Mouse (Mus musculus) A20 (cell line): ENCODE data around the gene Pdss2.
"Not testable (repeated sequence)": the region's sequence is repeated elsewhere in the genome, so short reads cannot be mapped to it uniquely, and the experiment has no call there.

ENCODE experiments used
- DNase-seq: peaks from one replicate; pipeline ENCODE4 v3.0.0-alpha.2; 2011; ENCODE audit warnings: low read depth, low spot score

Gene Pdss2

DNA sequence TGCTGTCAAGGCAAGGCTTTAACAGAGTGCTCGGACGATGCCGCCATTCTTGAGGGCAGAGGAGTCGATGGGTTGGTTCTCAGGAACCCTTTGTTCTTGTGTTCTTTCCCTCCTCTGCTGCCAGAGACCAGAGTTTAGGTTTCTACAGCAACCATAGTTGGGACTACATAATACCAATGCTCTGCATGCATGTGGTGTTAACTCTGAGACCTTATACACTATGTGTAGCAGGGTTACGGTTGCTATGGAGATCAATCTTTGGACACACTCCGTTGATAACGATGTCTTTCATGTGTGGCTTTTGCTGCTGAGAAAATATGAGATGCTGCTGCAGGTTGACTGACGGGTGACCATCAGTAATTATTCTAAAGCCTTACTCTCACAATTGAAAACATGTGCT is 20.9 kb downstream of the Pdss2 start:
- DNase-seq = no peak

DNA sequence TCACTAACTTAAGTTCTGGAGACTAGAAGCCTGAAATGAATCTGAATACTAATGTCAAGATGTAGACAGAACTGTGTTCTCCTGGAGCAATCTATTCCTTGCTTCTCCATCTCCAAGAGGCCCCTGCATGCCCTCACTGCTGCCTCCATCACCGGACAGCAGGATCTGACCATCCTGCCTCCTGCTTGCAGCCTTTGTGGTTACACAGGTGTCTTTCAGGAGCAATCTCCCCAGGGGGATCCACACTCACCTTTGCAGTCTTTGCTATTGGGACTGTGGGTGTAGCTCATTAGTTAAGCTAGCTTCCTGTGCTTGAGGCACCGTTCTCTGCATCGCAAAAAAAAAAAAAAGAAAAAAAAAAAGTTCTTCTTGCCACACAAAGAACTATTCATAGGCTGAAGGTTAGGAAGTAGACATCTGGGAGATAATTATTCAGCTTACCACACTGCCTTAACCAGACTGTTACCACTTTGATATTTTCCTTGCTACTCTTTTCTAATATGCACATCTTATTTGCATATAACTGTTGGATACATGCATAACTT is 23.0 kb downstream of the Pdss2 start:
- DNase-seq = no peak

DNA sequence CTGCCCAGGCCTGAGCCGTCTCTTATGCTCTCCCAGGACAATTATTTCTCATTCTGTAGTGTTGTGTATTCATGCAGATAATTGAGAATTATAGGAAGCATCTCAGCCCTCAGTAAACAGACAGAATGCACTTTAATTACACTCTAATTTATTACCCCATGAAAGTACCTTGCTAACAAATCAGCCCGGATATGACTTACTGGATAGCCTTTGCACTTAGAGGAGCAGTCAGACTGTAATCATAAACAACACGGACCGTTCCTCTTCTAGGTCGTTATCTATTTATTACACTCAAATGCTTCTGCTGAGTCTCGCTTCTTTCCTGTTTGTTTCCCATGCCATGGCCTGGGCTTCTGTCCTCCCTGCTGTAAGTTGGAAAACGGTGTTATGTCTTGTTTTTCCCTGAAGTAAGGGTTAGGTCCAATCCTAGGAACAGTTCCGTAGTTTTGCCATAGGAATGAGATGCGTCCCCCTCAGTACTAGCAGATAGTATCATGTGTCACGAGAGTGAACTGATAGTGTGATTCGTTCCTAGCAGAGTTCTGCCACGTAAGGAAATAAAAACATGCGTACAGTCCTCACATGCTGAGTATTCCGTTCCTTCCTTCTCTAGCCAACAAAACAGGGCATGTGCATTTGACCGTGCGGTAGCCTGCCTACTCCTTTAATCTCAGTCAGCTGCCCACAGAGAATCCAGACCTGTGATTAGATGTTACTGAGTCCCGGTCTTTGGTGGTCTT is 24.3 kb downstream of the Pdss2 start:
- DNase-seq = no peak

DNA sequence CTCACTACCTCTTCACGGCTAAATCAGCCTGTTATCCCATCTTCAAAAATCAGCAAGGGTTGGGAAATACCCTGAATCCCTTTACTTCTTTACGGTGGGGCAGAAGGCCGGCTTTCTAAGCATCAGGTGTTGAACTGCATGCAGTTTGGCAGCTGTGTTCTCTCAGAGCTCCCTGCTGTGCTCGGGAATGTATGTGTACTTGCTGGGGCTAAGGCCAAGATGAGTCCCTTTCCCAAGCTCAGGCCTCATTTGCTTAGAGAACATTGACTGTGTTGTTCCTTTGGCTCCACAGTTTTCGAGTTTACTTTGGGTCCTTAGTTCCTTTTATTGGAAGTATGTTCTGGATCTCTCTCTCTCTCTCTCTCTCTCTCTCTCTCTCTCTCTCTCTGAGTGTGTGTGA is 26.7 kb downstream of the Pdss2 start:
- DNase-seq = no peak

DNA sequence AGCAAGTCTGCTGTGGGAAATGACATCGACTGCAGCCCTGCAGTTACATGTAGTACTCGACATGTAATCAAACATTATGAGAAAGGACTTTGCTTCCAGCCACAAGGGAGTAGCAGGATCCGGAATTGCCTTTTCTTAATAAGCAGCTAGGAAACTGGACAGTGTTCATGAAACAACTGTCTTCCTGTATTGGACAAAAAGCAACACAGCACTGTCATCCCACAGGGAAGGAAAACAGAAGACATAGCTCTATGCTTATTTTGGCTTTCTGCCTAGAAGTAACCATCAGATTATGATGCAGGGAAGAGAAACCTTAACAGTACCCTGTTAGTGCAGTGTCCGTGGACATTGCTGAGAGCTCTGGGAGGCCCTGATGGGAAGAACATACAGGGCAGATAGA is 31.0 kb downstream of the Pdss2 start:
- no peak for DNase-seq

DNA sequence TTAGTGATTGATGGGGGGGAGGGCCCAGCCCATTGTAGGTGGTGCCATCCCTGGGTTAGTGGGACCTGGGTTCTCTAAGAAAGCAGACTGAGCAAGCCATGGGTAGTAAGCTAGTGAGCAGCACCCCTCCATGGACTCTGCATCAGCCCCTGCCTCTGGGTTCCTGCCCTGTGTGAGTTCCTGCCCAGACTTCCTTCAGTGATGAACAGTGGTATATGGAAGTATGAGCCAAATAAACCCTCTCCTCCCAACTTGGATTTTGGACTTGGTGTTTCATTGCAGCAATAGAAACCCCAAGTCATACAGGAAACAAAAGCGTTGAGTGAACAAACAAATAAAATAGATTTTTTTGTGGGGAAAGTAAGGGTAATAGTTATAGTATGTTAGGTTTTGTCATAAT is 35.7 kb downstream of the Pdss2 start:
- not testable (repeated sequence) for DNase-seq

DNA sequence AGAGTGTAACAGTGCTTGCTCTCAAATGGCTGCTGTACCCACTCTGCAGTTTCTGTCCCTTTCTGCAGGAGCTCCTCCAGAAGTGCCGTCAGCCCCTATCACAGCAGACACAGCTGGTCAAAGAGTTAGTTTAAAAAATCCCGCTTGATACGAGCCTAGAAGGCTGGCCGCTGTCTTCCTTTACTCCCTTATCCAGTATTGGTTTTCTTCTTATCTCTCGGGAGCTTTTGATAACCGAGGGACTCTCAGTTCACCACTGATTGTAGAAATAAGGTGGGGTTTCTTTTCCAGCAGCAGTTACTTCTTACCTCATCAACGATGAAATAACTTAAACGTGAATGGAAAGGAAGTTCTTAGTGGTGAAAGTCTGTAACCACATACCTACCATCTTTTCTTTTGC is 36.2 kb downstream of the Pdss2 start:
- DNase-seq = not testable (repeated sequence)

DNA sequence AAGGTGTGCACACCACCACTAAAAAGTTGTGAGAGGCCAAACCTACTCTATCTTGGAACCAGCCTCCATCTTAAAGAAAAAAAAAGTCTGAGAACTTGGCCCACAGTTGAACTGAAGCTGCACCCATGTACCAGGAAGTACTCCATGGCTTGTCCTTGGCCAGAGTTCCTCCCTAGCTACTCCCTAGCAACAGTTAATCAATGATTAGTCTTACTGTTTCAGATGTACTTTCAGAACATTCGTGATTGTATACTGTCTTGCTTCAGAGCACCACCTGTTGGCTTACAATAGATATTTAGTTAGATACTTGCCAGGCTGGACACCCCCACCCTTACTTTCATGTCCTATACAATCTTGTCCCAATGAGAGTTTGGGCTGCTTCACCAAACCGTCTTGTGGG is 50.0 kb downstream of the Pdss2 start:
- no peak for DNase-seq

DNA sequence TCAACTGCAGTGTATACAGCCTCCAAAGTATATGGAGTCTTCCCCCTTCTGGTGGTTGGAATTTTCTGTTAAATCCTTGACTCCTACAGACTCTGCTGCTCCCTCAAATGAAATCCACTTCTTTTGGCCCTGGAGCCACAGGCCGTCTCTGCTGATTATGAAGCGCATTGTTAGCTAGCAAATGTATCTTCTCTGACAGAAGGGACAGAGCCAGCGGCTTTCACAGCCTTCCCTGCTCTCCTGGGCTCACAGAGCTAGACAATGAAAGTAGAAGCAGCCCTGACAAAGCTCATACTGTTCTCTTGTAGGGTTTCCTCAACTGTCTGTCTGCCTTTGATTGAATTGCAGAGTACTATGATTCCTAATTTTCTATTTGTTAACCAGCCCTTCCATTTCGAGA is 51.1 kb downstream of the Pdss2 start:
- no peak for DNase-seq

DNA sequence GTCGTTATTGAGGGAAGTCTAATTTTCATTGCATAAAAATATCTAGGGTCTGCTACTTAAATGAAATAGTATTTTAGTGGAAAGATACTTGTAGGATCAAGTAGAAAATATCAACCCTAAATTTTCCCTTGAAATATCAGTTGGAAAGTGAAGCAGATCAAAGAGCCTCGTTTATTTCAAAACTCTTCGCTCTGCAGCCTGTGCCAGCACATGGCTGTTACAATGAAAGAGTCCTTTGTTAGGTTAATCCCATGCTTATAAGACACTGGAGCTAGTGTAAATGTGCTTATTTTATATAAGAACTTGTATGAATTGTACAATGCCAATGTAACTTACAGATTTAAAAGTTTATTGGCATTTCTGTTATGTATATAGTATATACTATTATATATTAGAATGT is 51.8 kb downstream of the Pdss2 start:
- no peak for DNase-seq

DNA sequence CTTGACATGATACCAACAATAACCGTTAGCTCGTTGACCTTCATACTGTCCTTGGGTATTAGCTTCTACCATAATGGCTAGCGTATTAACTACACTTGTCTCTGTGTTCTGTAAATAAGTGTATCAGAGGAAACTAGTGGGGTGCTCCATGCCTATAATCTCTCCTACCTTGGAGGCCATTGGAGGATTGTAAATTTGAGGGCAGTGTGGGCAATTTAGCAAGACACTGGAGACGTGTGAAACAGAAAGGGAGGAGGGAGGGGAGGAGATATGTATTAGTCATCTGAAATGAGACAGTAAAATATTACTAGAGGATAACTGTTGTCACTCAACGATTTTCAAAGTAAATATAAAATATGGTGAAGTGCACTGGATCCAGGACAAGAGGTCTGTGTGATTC is 54.2 kb downstream of the Pdss2 start:
- no peak for DNase-seq

DNA sequence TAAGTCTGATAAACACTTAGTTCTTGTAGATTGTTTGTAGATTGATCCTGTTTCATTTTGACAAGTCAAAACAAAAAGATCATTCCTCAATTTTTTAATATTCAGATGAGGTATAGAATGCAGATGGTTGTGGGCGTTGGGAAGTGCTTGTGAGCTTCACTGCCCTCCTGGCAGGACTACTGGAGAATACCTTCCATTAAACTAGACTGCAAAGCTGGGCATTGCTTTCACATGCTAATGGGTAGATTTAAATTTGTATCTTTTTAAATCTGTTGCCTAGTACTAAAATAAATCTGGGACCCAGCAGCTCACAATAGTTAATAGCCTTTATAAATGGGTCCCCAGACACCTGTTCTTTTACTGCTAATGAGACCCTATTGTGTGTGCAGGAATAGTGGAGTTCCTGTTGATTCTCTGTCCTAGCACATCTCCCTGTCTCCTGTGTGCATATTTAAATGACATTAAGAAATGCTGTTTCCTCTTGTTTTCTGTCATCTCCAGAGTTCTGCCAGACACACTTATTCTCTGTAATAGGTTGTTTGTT is 54.9 kb downstream of the Pdss2 start:
- DNase-seq = no peak

DNA sequence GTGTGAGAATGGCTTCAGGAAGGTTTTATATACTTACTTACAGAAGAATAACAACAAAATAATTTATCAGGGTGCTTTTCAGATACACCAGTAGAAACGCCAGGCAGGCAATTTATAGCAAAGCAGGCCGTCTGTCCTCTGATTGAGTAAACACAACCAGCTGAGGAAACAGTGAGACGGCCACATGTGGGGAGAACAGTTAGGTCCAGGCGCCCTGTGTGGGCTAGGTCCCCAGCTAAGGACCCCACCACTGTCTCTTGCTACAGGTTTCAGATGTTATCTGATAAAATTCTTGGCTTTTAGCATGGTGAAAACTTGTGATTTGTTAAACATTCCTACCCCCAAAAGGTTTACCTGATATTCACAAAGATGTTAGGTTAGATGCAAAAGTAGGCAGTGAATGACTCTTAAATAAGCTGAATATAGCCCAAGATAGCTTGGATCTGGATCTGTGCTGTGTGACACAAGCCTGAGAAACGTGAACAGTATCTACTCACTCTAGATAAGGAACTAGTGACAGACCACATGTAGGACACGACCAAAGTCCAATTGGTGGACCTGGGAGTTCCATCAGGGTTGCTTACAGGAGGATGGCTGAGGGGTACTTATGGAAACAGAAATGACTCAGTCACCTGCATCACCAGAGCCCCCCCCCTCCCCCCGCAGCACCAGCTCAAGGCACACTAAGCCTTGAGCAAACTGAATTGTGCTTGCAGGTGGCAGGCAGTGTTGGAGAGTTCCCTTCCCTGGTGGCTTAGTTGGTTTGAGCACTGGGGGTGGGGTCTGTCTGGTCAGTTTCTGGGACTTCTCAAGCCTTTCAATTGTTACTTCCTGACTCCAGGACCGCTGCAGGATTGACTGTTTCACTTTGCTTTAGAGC is 56.2 kb downstream of the Pdss2 start:
- DNase-seq = no peak

DNA sequence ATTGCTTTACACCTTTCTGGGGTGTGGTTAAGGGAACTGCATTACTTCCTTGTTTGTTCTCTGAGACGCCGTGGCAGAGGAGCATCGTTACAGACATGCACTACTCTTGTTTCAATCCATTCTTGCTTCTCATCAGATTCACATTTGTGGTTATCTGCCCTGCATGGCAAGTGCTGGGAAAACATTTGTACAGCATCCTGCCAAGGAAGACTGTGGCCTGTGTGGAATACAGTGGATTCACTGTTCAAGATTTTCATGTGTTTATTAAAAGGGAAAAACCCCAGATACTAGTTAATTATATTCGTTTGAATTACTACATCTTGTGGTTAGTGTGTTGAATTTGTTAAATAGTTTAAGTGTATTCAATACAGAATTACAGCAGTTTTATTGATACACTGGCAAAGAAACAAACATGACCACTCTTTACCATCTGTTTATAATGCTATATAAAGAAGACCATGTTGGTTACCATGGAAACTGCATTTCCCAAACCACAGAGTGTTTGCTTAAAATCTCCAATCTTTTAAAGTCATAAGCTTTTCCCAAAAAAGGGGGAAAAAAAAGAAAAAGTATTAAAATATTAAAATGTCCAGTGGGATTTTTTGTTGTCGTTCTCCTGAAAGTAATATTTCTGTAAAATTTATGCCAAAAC is 58.5 kb downstream of the Pdss2 start:
- DNase-seq = no peak

DNA sequence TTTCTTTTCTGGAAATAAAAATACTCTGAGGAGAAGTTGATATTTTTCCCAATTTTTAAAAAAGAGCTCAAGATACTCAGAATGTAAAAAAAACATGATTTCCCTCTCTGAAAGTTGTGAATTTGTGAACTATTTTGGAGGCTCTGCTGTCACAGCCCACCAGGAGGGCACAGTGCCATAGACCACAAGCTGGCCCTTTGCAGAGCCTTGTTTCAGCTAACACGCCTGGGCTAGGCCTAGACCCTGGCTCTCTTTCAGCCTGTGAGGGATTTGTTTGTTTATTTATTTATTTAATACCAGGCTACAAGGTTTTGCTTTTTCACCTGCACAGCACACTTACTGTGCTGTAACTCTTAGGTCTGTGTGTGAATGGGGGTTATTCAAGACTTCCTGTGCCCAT is 64.3 kb downstream of the Pdss2 start:
- no peak for DNase-seq

DNA sequence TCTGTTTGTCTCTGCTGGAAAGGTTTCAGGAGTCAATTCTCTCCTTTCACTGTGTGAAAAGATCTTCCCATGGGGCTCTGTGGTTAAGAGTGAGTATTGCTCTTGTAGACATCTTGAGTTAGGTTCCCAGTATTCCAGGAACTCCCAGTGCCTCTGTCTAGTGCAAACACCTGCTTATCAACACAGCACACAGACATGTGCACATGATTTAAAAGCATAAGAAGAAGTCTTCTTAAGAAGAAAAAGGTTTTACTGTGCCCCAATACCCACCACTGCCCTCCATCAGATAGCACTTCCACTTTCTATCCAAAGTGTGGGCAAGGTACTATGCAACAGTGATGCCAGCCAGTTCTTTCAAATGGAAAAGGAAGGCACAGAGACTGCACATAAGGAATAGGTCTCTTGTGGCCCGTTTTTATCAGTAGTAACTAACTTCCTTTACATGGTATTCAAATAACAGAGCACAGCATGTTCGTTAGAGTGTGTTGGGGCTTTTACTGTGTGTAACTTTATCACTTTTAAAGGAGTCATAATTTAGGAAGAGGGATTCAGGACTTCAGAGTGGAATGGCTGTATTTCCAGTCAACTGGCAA is 69.4 kb downstream of the Pdss2 start:
- no peak for DNase-seq

DNA sequence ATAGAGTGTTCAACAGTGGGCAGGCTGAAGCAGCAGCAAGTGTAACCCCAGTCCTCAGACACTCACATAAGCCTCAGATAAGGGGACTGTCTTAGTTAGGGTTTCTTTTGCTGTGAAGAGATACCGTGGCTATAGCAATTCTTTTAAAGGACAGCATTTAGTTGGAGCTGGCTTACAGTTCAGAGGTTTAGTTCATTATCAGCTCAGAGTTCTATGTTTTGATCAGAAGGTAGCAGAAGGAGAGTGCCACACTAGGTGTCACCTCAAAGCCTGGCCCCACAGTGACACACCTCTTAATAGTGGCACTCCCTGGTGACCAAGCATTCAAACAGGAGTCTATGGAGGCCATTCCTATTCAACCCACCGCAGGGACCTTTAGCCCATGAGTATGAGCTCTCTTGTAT is 70.0 kb downstream of the Pdss2 start:
- no peak for DNase-seq

DNA sequence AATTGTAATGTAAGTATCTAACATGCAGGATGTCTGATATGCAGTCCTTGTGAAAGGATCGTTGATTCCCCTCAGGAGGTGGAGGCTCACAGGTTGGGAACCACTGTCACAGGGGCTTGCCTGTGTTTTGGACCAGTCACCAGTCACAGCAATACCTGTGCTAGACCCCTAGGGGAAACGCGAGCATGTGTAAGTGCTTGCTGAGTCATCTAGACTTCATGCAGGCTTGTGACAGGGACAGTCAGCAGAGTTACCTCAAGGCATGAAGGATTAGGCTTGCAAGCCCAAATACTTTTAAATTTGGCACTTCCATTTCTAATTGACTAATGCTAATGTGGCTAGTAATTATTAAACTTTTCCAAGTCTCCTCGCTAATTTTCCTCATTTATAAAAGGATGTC is 71.2 kb downstream of the Pdss2 start:
- peak; percentile 46 for DNase-seq

DNA sequence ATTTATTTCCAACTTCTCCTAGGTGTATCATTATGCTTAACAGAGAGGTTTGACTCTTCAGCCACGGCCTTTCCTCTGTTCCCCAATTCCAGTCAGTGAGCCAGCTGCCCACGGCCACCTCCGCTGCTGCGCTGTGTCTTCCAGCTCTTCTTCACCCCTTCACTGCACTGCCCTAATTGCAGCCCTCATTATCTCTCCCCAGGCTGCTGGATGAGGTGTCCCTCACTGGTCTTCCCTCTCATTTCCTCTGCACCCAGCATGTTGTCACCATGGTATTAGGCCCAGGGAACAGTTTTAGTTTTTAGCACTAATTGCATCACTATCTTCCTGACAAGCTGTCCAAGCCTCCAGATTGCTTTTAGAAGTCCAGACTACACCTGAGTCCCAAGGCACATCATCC is 73.0 kb downstream of the Pdss2 start:
- no peak for DNase-seq

DNA sequence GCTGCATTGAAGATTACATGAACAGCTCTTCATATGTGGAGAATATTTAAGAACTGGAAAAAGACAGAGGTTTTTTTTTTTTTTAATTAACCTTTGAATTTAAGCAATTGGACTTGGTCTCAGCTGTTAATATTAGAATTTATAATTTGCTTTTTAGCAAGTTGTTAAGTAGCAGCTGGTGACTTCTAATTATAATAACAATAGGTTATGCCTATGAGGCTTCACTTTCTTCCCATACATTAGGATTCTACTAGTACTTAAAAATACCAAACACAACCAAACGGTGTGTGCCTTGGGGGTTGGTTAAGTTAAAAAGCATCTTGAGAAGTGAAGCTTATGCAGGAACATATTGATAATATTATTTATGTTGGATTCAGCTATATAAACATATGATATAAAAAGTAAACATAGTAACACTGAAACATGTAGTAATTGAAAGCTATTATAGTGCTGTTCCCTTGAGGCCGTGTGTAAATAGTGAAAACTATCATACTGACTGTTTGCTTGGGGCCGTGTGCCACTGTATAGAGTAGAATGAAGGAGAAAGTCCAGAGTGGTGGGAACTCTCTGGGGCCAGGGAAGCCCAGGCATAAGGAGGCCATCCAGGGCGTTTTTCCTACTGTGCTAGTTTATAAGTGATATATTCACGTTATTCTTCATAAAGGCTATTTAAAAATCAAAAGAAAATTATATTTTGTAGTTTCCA is 87.0 kb downstream of the Pdss2 start:
- DNase-seq = no peak

DNA sequence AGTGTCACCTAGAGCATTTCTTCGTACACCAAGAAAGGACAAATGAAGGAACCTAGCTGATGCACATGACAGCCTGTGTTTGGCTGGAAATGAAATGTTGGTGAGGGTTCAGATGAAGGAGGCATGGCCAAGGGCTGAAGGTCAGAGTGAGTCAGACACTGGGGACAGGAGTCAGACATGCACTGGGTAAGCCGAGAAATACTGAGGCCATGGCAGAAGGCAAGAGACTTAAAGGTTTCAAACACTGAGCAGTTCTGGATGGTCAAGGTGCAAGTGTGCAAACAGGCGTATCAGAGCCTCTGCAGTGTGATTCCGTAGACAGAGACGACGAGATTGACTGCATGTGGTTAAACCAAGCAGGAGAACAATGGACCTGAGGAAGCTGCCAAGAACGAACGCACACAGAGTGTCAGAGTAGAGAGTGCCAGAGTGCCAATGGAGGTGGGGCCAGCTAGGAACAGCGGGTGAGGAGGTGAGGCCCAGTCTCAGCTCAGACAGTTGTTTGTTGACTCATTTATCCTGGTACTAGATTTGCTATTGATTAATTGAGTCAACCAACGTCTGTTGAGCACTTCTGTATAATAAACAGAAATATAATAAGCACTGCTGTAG is 89.6 kb downstream of the Pdss2 start:
- no peak for DNase-seq
